Mouse (Mus musculus): ENCODE results near the gene Kel. TPM values are rescaled to one million over a fixed set of nuclear protein-coding genes. Genes with fewer than 3 reads are reported as not detected.

Gene Kel
- total and polyA plus RNA-seq, 3 experiments, result not detected

- Histone ChIP-seq H3K27ac (ENCODE audit: insufficient read depth, low read depth) (no peak overlapping the region), H3K4me3 (replicated peaks in 1 of 3; ENCODE audit: low read depth in 2 of 3, low read length in 2 of 3, poor library complexity in 1 of 3) (no peak overlapping the region), H3K27me3 (replicated peaks) (no peaks in the 10 kb centered on the region), H3K36me3 (replicated peaks in 1 of 2; ENCODE audit: control insufficient read depth in 1 of 2, insufficient read depth in 1 of 2, low read length in 1 of 2) (no peaks in the 10 kb centered on the region), H3K9ac (ENCODE audit: insufficient read depth, low read depth) (no peak overlapping the region), H3K4me1 (ENCODE audit: control insufficient read depth in 1 of 2, insufficient read depth in 2 of 2) (no peaks in the 10 kb centered on the region), H3K9me3 (replicated peaks; ENCODE audit: low read length) (no peaks in the 10 kb centered on the region), H3K4me2 (ENCODE audit: insufficient read depth, low read depth, poor library complexity, severe bottlenecking) (no peak overlapping the region), H3K79me2 (replicated peaks; ENCODE audit: control insufficient read depth, extremely low read depth, insufficient read depth, poor library complexity, severe bottlenecking) (no peaks in the 10 kb centered on the region)
- DNase-seq (ENCODE audit: extremely low read depth), result no peak
- in situ Hi-C loops (cut with MboI; ENCODE audit: low pct_ligation_motif_present, low pct_unique_long_range_greater_than_20kb, low sequenced_read_pairs) (no loop called here), dilution Hi-C loops (cut with MboI; ENCODE audit: extremely low pct_ligation_motif_present, extremely low pct_unique_long_range_greater_than_20kb, low sequenced_read_pairs) (no loop called here)
- TF ChIP-seq ZKSCAN1 (IDR thresholded peaks at IDR 0.05; ENCODE audit: borderline replicate concordance, low read depth, low read length) (no peak), USF1 (IDR thresholded peaks at IDR 0.05; ENCODE audit: low read depth, low read length) (no peak), MAZ (IDR thresholded peaks at IDR 0.05; ENCODE audit: low read depth, low read length) (no peak), ZMIZ1 (IDR thresholded peaks at IDR 0.05; ENCODE audit: low read depth, low read length) (no peak), CHD2 (IDR thresholded peaks at IDR 0.05; ENCODE audit: low read length) (no peak), HCFC1 (IDR thresholded peaks at IDR 0.05; ENCODE audit: low read depth, low read length) (no peak), ELF1 (IDR thresholded peaks at IDR 0.05; ENCODE audit: low read depth, low read length) (no peak), CHD1 (IDR thresholded peaks at IDR 0.05; ENCODE audit: low read depth, low read length) (no peak), E2F4 (IDR thresholded peaks at IDR 0.05; ENCODE audit: insufficient replicate concordance, low read depth, low read length) (no peak), NELFE (IDR thresholded peaks at IDR 0.05; ENCODE audit: low read depth, low read length) (no peak), MYC (IDR thresholded peaks at IDR 0.05; ENCODE audit: low read depth, low read length) (no peak), MXI1 (IDR thresholded peaks at IDR 0.05; ENCODE audit: low read depth, low read length) (no peak), TCF12 (IDR thresholded peaks at IDR 0.05; ENCODE audit: low read depth, low read length) (no peak), MEF2A (IDR thresholded peaks at IDR 0.05; ENCODE audit: borderline replicate concordance, low read depth, low read length) (no peak), GABPA (IDR thresholded peaks at IDR 0.05; ENCODE audit: insufficient replicate concordance, low read depth, low read length) (no peak), SMC3 (IDR thresholded peaks at IDR 0.05; ENCODE audit: low read depth, low read length) (no peak), CTCF (conservative IDR thresholded peaks at IDR 0.05 in 1 of 2, IDR thresholded peaks at IDR 0.05 in 1 of 2; ENCODE audit: low read depth in 2 of 2, low read length in 2 of 2) (no peak), USF2 (conservative IDR thresholded peaks at IDR 0.05; ENCODE audit: low read depth, low read length) (no peak), BHLHE40 (IDR thresholded peaks at IDR 0.05; ENCODE audit: low read depth, low read length) (no peak)
These were observed 27.6 kb downstream of the Kel start for GRCm38 (mm10) chr6:41676530-41676929.

- Histone ChIP-seq H3K9ac (ENCODE audit: insufficient read depth, low read depth) (no peak overlapping the region), H3K4me2 (ENCODE audit: insufficient read depth, low read depth, poor library complexity, severe bottlenecking) (no peak overlapping the region), H3K36me3 (replicated peaks in 1 of 2; ENCODE audit: control insufficient read depth in 1 of 2, insufficient read depth in 1 of 2, low read length in 1 of 2) (no peaks in the 10 kb centered on the region), H3K4me1 (ENCODE audit: control insufficient read depth in 1 of 2, insufficient read depth in 2 of 2) (no peaks in the 10 kb centered on the region), H3K79me2 (replicated peaks; ENCODE audit: control insufficient read depth, extremely low read depth, insufficient read depth, poor library complexity, severe bottlenecking) (no peaks in the 10 kb centered on the region), H3K4me3 (replicated peaks in 1 of 3; ENCODE audit: low read depth in 2 of 3, low read length in 2 of 3, poor library complexity in 1 of 3) (no peak overlapping the region), H3K27ac (ENCODE audit: insufficient read depth, low read depth) (no peak overlapping the region), H3K27me3 (replicated peaks) (no peaks in the 10 kb centered on the region), H3K9me3 (replicated peaks; ENCODE audit: low read length) (no peaks in the 10 kb centered on the region)
- dilution Hi-C loops (cut with MboI; ENCODE audit: extremely low pct_ligation_motif_present, extremely low pct_unique_long_range_greater_than_20kb, low sequenced_read_pairs), result no loop called here
- DNase-seq (ENCODE audit: extremely low read depth), result peak; percentile 34
- in situ Hi-C loops (cut with MboI; ENCODE audit: low pct_ligation_motif_present, low pct_unique_long_range_greater_than_20kb, low sequenced_read_pairs), result no loop called here
- peak; percentile 35 to 44; a peak in 3 of 4 replicates for TF ChIP-seq CTCF (conservative IDR thresholded peaks at IDR 0.05 in 1 of 2, IDR thresholded peaks at IDR 0.05 in 1 of 2; ENCODE audit: low read depth in 2 of 2, low read length in 2 of 2)
- no peak for TF ChIP-seq CHD2 (IDR thresholded peaks at IDR 0.05; ENCODE audit: low read length)
- no peak for TF ChIP-seq JUND (conservative IDR thresholded peaks at IDR 0.05; ENCODE audit: low read depth, low read length)
- TF ChIP-seq RAD21 (IDR thresholded peaks at IDR 0.05; ENCODE audit: low read depth, low read length), result peak; percentile 33
- TF ChIP-seq POLR2A (IDR thresholded peaks at IDR 0.05; ENCODE audit: low read depth, low read length), result no peak
- TF ChIP-seq ELF1 (IDR thresholded peaks at IDR 0.05; ENCODE audit: low read depth, low read length), result no peak
These were observed 41.8 kb downstream of the Kel start for GRCm38 (mm10) chr6:41662320-41662719.

Data from CH12.LX (cell line).